Mouse (Mus musculus) stomach, embryonic 15.5 days (tissue): Measurements from ENCODE around the gene Cep95. TPM values are rescaled to one million over a fixed set of nuclear protein-coding genes. Genes with fewer than 3 reads are reported as not detected.

ENCODE experiments used
- ATAC-seq: fragments of 200-750 bp; cut with Nextera tagmentation; 2 replicates; pipeline ENCODE4 v1.8.0; 2017; ENCODE audit warnings: low read depth, moderate number of reproducible peaks, moderate TSS enrichment; ENCODE audit not compliant: insufficient read depth, low FRiP score
- H3K27ac ChIP-seq: fragments of 300-500 bp; sonication (generic); 2 replicates; pipeline ENCODE4 v1.5.1; 2015; ENCODE audit warnings: mild to moderate bottlenecking, inconsistent platforms
- H3K27me3 ChIP-seq: fragments of 300-500 bp; sonication (generic); replicated peaks from 2 replicates; pipeline ENCODE4 v1.6.1; 2015; ENCODE audit warnings: inconsistent platforms
- H3K36me3 ChIP-seq: fragments of 300-500 bp; sonication (generic); 2 replicates; pipeline ENCODE4 v1.6.1; 2015; ENCODE audit warnings: inconsistent platforms
- H3K4me1 ChIP-seq: fragments of 300-500 bp; sonication (generic); 2 replicates; pipeline ENCODE4 v1.6.1; 2015; ENCODE audit warnings: inconsistent platforms
- H3K4me2 ChIP-seq: fragments of 300-500 bp; sonication (generic); 2 replicates; pipeline ENCODE4 v1.6.1; 2015; ENCODE audit warnings: mild to moderate bottlenecking, inconsistent platforms
- H3K4me3 ChIP-seq: fragments of 300-500 bp; sonication (generic); replicated peaks from 2 replicates; pipeline ENCODE4 v1.5.1; 2015; ENCODE audit warnings: inconsistent platforms
- H3K9ac ChIP-seq: fragments of 300-500 bp; sonication (generic); 2 replicates; pipeline ENCODE4 v1.6.1; 2015; ENCODE audit warnings: inconsistent platforms
- H3K9me3 ChIP-seq: fragments of 300-500 bp; sonication (generic); 2 replicates; pipeline ENCODE4 v1.6.1; 2016; ENCODE audit warnings: inconsistent platforms
- WGBS: fragments of 180-500 bp; shearing (Covaris S2); methylation state at CpG from one replicate; pipeline ENCODE4 v1.1.7; 2015; 5-methylcytosine and 5-hydroxymethylcytosine counted together
- polyA plus RNA-seq: library from polyadenylated mRNA; unstranded; fragments of >200 nt; fragmentation: Nextera tagmentation; extraction: Ambion mirVana; gene quantifications from 2 replicates; pipeline ENCODE4 v1.2.1, GENCODE M21; 2015

The Cep95 gene
- polyA plus RNA-seq, 1 experiment from 2014 or later, result 17.7 TPM

DNA sequence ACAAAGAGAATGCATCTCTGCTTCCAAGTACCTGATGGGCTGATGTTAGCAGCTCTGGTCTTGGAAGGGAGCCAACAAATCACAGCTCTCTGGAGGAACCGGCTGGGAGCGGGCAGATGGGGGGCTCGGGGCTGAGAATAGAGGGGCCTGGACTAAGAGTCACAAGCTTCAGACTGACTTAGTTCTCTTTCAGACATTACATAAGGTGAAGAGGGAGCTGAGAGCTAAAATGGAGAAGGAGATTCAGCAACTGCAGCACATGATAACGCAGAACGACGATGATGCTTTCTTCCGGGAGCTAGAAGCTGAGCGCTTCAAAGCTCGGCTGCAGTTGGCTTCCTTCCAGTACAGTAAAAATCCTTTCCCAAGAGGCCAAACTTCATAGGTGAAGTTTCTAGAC, 29.3 kb downstream of the Cep95 start:
- Histone ChIP-seq H3K4me3 (no peak overlapping the region), H3K4me1 (no peaks in the 10 kb centered on the region), H3K9ac (no peak overlapping the region), H3K4me2 (no peak overlapping the region), H3K27me3 (no peaks in the 10 kb centered on the region), H3K36me3 (peaks cover 34% of the 10 kb centered on the region), H3K9me3 (no peaks in the 10 kb centered on the region), H3K27ac (no peak overlapping the region)
- no peak for ATAC-seq
- WGBS, result 52% methylated on average over 9 of the region's 9 CpGs

DNA sequence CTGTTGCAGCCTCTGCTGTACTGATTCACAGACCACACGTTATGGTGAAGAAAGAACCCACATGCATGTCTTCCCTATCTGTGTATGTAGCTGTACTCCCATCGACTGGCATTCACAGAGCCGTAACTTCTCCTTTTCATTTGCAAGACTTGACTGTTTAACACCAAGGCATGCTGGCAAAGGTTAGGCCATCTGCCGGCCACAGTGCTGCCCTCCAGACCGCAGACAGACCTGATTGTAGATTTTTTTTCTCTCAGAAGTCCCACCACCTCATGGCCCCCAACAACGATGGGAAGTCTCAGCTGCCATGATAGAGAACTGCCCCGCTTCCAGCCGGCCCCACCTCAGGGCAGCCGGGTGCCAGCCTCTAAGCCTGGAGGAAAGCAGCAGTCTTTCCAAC, 30.5 kb downstream of the Cep95 start:
- H3K9me3 ChIP-seq, result no peaks in the 10 kb centered on the region
- peaks cover 35% of the 10 kb centered on the region for H3K36me3 ChIP-seq
- H3K27me3 ChIP-seq, result no peaks in the 10 kb centered on the region
- no peaks in the 10 kb centered on the region for H3K4me1 ChIP-seq
- H3K27ac ChIP-seq, result no peak overlapping the region
- 85% methylated on average over 9 of the region's 9 CpGs for WGBS
- no peak overlapping the region for H3K4me2 ChIP-seq
- H3K9ac ChIP-seq, result no peak overlapping the region
- ATAC-seq, result no peak
- H3K4me3 ChIP-seq, result no peak overlapping the region

DNA sequence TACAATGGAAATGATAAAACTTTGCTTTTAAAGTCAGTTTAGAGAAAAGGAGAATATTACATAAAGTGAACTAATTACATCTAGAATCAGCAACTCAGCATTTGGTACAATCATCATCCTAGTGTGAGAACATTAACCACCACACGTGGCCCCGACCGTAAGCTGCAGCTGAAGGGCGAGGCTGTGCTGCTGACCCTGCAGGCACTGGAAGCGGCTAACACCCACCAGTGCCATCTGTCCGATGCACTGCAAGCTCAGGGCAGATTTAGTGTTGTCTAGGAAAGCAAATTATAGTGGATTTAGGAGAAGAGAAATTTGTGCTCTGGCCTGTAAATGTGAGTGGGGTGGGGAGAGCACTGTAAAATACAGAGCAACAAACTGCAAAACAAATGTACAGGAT, 31.2 kb downstream of the Cep95 start:
- Histone ChIP-seq H3K9ac (no peak overlapping the region), H3K9me3 (no peaks in the 10 kb centered on the region), H3K27me3 (no peaks in the 10 kb centered on the region), H3K27ac (no peak overlapping the region), H3K4me1 (no peaks in the 10 kb centered on the region), H3K4me3 (no peak overlapping the region), H3K36me3 (peaks cover 36% of the 10 kb centered on the region), H3K4me2 (no peak overlapping the region)
- 78% methylated on average over 6 of the region's 6 CpGs for whole genome bisulfite sequencing
- no peak for ATAC-seq

DNA sequence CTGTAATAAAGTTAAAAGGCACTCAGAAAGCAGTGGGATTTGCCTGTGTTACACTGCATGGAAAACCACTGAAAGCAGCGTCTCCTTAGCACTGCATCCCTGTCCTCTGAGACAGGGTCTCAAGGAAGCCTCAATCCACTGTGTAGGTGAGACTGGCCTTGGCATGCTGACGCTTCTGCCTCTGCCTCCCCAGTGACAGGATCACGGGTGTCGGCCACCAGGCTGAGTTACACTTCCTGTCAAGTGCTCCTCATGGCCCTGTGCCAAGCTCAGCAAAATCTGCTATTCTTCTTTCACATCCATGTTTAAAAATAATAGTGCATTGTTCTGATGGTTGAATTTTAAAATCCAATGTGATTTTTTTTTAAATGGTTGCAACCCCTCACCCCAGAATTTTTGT, 31.9 kb downstream of the Cep95 start:
- H3K4me3 ChIP-seq, result no peak overlapping the region
- H3K4me1 ChIP-seq, result no peaks in the 10 kb centered on the region
- H3K36me3 ChIP-seq, result peaks cover 30% of the 10 kb centered on the region
- peak overlapping the region; percentile 11; the same call in 1 of the 2 replicates for H3K27ac ChIP-seq
- peak; percentile 31; the same call in 1 of the 2 replicates for ATAC-seq
- H3K27me3 ChIP-seq, result no peaks in the 10 kb centered on the region
- H3K4me2 ChIP-seq, result no peak overlapping the region
- no peak overlapping the region for H3K9ac ChIP-seq
- 57% methylated on average over 4 of the region's 4 CpGs for WGBS
- no peaks in the 10 kb centered on the region for H3K9me3 ChIP-seq

DNA sequence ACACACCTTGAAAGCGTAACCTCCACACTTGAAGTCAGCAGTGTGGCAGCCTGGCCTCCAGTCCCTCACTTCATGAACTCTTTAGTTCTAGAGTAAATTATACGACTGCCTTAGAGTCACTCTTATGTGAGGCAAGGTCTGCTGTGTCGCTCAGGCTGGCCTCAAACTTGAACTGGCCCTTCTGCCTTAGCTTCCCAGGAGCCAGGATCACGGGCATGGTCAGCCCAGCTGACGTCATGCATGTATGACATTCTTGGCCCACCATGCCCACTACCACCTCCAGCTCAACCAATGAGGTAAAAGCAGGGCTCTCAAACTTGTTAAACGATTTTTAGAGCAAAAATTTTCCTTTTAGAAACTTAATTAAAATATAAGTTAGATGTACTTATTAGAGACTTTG, 32.3 kb downstream of the Cep95 start:
- peak overlapping the region; percentile 11; the same call in 1 of the 2 replicates for H3K27ac ChIP-seq
- no peak overlapping the region for H3K4me3 ChIP-seq
- no peaks in the 10 kb centered on the region for H3K4me1 ChIP-seq
- ATAC-seq, result no peak
- peaks cover 27% of the 10 kb centered on the region for H3K36me3 ChIP-seq
- no peaks in the 10 kb centered on the region for H3K27me3 ChIP-seq
- no peak overlapping the region for H3K9ac ChIP-seq
- no peaks in the 10 kb centered on the region for H3K9me3 ChIP-seq
- no peak overlapping the region for H3K4me2 ChIP-seq
- WGBS, result 81% methylated on average over 6 of the region's 6 CpGs

DNA sequence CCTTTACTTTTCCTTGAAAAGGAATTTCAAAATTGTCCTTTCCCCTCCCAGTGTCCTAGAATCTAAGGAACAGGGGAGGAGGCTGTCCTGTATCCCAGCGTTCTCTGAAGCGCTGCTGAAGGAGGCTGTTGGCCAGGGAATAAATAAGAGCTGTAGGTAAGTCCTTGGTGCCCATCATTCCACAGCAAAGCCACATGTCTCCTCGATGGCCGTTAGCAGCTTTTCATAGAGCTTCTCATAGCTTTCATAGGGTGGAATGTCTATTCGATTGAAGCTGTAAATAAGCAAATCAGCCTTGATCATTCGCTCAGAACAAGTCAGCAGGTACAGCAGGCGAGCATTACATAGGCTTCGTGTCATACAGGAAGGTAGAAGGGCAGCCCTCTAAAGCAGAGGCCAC, 33.4 kb downstream of the Cep95 start:
- 90% methylated on average over 8 of the region's 8 CpGs for WGBS
- Histone ChIP-seq H3K4me2 (no peak overlapping the region), H3K4me1 (no peaks in the 10 kb centered on the region), H3K9me3 (no peaks in the 10 kb centered on the region), H3K27me3 (no peaks in the 10 kb centered on the region), H3K9ac (no peak overlapping the region), H3K36me3 (peaks cover 22% of the 10 kb centered on the region), H3K27ac (no peak overlapping the region), H3K4me3 (no peak overlapping the region)
- no peak for ATAC-seq

DNA sequence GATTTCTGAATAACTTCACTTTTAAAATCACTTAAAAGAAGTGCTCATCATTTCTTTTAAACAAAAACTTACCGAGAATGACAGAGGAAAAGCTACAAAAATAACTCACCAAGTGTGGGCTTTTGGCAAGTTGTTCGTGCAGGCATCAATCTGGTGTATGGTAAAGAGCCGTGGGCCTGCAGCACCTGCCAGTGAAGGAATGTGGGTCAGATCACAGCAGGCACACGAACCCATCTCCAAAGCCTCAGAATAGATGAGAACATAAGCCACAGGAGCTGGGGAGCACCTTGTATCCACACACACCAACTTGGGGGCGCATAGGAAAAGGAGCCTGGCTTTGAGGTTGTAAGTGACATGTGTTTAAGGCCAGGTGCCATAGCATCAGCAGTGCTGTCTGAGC, 33.9 kb downstream of the Cep95 start:
- Histone ChIP-seq H3K27ac (no peak overlapping the region), H3K9me3 (no peaks in the 10 kb centered on the region), H3K4me3 (no peak overlapping the region), H3K4me1 (no peaks in the 10 kb centered on the region), H3K27me3 (no peaks in the 10 kb centered on the region), H3K36me3 (peaks cover 25% of the 10 kb centered on the region), H3K9ac (no peak overlapping the region), H3K4me2 (no peak overlapping the region)
- ATAC-seq, result no peak
- 83% methylated on average over 5 of the region's 5 CpGs for whole genome bisulfite sequencing

DNA sequence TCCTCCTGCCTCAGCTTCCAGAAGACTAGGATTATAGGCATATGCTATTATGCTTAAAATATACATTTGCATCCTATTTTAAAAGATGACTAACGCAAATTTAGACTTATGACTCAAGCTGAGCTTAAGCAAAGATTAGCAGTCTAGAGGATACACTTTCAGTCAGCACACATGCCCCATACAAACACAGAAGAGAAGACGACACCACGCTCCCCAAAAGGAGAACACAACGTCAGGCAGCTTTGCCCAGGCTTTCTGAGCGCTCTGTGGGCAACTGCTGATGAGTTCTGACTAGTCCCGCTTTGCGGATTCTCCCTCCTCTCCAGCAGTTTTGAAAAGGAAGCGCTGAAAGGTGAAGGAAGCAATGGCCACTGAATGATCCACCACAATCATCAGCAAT, 34.7 kb downstream of the Cep95 start:
- Histone ChIP-seq H3K4me2 (no peak overlapping the region), H3K4me3 (no peak overlapping the region), H3K36me3 (peaks cover 28% of the 10 kb centered on the region), H3K27ac (no peak overlapping the region), H3K9me3 (no peaks in the 10 kb centered on the region), H3K9ac (no peak overlapping the region), H3K27me3 (no peaks in the 10 kb centered on the region), H3K4me1 (no peaks in the 10 kb centered on the region)
- 88% methylated on average over 8 of the region's 8 CpGs for WGBS
- ATAC-seq, result no peak

DNA sequence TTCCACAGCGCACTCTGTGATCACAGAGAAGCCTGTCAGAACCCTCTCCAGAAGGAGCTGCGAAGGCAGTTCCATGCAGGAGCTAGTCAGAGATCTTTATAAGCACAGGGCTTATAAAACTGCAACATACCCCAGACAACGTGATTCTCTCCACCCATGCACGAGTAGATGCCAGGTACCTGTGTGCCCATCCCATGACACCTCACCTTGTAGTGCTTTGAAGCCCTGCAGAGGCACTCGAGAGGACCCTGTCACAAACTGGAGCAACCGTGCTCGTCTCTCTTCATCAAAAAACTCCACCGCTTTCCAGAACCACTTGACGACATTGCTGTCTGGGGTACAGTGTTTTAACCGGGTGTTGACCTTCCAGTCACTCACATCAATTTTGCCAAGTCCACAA, 35.4 kb downstream of the Cep95 start:
- no peak overlapping the region for H3K27ac ChIP-seq
- H3K36me3 ChIP-seq, result peaks cover 30% of the 10 kb centered on the region
- no peaks in the 10 kb centered on the region for H3K9me3 ChIP-seq
- no peaks in the 10 kb centered on the region for H3K27me3 ChIP-seq
- no peak overlapping the region for H3K9ac ChIP-seq
- no peak overlapping the region for H3K4me3 ChIP-seq
- H3K4me1 ChIP-seq, result no peaks in the 10 kb centered on the region
- no peak overlapping the region for H3K4me2 ChIP-seq
- 88% methylated on average over 10 of the region's 10 CpGs for WGBS
- no peak for ATAC-seq

DNA sequence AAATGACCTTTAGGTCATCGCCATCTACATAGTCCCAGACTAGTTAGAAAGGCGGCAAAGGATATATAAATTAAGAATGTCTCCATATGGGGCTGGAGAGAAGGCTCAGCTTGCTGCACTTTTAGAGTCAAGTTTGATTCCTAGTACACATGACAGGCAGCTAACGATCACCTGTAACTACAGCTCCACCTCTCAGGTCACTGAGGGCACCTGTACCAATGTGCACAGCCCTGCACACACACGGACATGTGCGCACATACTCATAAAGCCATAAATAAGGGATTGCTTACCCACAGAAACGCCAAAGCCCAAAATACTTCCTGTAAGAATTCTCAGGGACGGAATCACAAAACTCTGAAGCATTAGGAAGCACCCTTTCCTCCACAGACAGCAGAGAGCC, 39.0 kb downstream of the Cep95 start:
- 87% methylated on average over 7 of the region's 7 CpGs for WGBS
- ATAC-seq, result no peak
- H3K36me3 ChIP-seq, result peaks cover 42% of the 10 kb centered on the region

DNA sequence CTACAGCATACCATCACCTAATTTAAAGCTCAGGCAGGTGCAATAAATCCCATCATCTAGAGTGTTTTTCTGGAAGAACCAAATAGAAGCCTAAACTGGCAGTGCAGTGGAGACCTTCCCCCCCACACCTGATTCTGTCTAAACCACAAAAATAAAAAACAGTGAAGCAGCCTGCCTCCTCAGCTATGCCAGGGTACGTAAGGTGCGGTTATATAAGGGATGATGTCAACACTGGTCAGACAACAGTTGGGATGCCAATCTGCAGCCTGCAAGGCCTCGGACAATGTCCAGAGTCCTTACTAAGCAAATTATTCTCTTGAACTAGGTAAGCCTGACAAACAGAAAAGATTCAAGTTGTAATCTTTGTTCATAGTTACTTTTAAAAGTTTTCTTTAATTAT, 53.0 kb downstream of the Cep95 start:
- ATAC-seq, result no peak
- WGBS, result 92% methylated on average over 3 of the region's 3 CpGs
- Histone ChIP-seq H3K36me3 (peaks cover 15% of the 10 kb centered on the region; the same call in 1 of the 2 replicates), H3K9ac (no peak overlapping the region), H3K27me3 (no peaks in the 10 kb centered on the region), H3K4me2 (no peak overlapping the region), H3K4me1 (no peaks in the 10 kb centered on the region), H3K9me3 (no peaks in the 10 kb centered on the region), H3K27ac (no peak overlapping the region), H3K4me3 (no peak overlapping the region)

More for the DNA sequence above, 39.0 kb downstream of the Cep95 start:
- Histone ChIP-seq H3K27ac (no peak overlapping the region), H3K9ac (no peak overlapping the region), H3K4me2 (no peak overlapping the region), H3K27me3 (no peaks in the 10 kb centered on the region), H3K4me1 (no peaks in the 10 kb centered on the region), H3K9me3 (no peaks in the 10 kb centered on the region), H3K4me3 (no peak overlapping the region)

DNA sequence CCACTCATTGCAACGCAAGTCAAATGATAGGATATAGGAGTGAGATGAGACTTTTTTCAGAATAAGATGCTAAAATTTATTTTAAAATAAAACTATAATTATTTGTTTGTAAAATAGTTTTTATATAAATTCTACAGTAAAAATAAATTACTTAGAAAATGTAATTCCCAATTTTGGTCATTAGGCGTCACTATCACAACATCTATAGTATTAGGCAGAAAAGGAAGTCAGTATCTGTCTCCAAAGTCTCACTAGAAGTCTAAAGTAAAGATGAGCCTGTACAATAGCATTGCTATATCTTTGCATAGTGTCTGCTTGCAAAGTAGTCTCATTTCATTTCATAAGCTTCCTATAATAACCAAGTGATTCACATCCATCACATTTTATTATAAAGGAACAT, 62.4 kb downstream of the Cep95 start:
- H3K4me3 ChIP-seq, result no peak overlapping the region
- peaks cover 22% of the 10 kb centered on the region; the same call in 1 of the 2 replicates for H3K36me3 ChIP-seq
- no peak overlapping the region for H3K4me2 ChIP-seq
- H3K9ac ChIP-seq, result no peak overlapping the region
- 53% methylated on average over 2 of the region's 2 CpGs for WGBS
- no peak for ATAC-seq
- H3K9me3 ChIP-seq, result no peaks in the 10 kb centered on the region
- H3K4me1 ChIP-seq, result no peaks in the 10 kb centered on the region
- H3K27ac ChIP-seq, result no peak overlapping the region
- H3K27me3 ChIP-seq, result no peaks in the 10 kb centered on the region
